Mouse (Mus musculus): ENCODE data around the gene Irgm2.

DNA sequence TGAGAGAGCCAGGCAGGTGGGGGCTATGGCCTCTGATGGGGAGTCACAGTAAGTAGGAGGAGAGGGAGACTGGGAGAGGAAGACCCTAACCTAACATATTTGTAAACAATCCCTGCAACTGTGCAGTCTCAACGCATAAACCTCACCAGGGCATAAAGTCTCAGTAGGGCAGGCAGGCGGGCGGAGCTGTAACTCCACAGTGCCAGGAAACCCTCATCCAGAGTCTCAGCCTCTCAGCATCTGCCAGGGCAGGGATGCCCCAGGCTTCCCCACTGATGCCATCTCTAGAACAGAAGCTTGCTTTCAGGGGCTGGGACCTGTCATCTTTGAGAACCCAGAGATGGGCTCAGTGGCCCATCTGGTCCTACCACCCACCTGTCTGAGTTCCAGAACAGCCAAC is 62.9 kb downstream of the Irgm2 start:
- TF ChIP-seq POLR2A (IDR thresholded peaks at IDR 0.05; ENCODE audit: low read depth, low read length): no peak
- TF ChIP-seq CTCF (IDR thresholded peaks at IDR 0.05; ENCODE audit: borderline replicate concordance, insufficient read depth, low read length): no peak

Data from embryonic fibroblast, embryonic 13.5 days (primary cell).